Mouse (Mus musculus): ENCODE results near the gene Akt3.

DNA sequence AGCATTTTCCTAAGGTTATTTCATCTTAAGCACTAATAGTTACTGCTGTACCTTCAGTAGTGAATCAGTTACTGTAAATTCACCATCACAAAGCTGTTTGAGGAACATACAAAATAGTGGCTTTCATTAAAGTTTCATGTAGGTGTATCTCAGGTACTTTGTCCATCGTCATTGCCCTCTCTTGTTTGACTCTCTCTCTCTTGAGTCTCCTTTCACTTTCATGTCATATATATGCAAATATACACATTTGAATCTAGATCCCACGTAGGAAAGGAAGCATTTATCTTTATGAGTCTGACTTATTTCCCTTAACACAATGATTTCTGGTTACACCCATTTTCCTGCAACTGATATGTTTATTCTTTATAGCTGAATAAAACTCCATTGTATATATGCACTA lies 4.9 kb upstream of the Akt3 start:
- no peak for TF ChIP-seq POLR2A (IDR thresholded peaks at IDR 0.05; ENCODE audit: borderline replicate concordance, control insufficient read depth, low read depth, low read length)
- TF ChIP-seq CTCF (IDR thresholded peaks at IDR 0.05; ENCODE audit: control insufficient read depth, insufficient read depth, low read length) = no peak
